Mouse (Mus musculus): ENCODE results near the gene Kctd17.

The Kctd17 gene

DNA sequence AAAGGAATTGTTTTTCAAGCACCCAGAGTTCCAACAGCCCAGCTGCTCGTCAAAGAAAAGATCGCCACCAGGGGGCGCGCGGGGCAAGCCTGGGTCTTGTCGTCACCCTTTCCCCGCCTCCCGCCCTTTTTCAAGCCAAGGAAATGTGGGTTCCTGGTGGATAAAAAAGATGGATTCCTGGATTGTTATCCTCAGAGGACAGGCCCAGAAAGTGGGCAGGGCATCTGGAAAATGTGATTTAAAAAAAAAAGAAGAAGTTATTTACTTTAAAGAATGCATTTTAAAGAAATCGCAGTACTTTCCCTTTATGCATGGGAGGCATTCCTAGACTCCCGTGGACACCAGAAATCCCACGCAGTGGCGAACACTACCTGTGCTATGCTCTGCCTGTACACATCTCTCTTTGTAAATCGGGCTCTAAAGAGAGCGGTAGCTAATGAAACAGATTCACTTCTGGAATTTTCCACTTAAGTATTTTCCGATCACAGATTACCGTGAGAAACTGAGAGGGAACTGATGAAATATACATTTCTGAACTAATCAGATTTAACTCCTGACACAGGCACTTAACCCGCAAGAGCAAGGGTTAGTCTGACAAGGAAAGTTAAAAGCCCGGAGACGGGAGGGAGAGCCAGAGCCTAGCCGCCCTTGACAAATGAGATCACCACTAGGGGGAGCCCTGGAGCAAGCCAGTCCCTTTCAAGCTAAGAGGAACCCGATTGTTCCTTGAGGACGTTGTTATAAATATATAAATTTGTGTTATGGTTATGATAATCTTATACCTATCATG, 19.6 kb downstream of the Kctd17 start:
- peak; percentile 98 for DNase-seq (ENCODE audit: low spot score)

DNA sequence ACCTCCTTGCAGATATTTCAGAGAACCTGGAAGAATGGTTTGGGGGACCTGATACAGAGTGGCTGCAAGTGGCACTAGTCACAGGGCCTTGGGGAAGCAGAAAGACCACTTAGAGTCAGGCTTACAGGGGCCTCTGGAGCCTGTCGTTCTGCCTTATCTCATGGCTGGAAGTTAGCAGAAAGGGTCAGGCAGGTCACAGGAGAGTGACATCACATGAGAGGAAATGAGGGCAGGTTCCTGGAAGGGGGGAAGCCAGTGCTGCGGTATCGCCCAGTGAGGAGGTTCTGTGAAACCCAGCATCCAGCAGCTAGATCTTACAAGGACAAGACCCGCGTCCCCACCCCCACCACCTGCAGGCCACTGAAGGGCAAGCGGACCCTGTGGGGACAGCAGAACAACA, 20.8 kb downstream of the Kctd17 start:
- no peak for DNase-seq (ENCODE audit: low spot score)

GRCm38 (mm10) chr15:78449694-78450418, 21.5 kb downstream of the Kctd17 start:
- no peak for DNase-seq (ENCODE audit: low spot score)

DNA sequence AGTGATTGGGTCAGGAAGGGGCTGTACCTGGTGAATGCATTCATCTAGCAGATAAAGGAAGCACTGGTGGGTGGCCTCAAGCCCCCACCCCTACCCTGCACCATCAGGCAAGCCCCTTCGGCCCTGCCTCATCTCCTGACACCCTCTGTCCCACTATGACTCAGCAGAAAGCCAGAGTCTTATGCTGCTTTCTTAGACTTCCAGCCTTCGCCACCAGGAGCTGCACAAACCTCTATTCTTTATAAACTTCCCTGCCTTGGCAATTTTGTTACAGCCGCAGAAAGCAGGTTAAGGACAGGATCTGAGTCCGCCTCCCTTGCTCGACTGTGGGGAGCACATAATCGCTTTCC, 22.0 kb downstream of the Kctd17 start:
- no peak for DNase-seq (ENCODE audit: low spot score)

DNA sequence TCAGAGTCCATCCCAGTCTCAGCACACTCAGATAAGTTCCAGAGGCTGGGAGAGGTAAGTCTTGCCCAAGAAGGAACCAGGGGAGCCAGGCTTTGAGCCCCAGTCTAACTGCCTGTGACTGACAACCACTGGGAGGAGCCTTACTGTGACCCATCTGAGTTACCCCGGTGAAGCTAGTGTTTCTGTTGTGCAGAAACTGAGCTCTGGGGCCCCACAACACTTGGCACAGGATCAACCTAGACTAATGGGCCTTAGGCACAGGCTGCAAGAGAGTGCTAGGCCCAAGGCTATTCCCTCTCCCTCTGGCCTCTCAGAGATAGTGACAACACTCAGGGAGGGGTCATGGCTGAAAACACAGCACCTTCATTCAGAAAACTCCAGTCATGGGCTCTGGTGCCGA, 22.8 kb downstream of the Kctd17 start:
- DNase-seq (ENCODE audit: low spot score) = no peak

- no peak for DNase-seq (ENCODE audit: low spot score)
These were observed 24.6 kb downstream of the Kctd17 start for GRCm38 (mm10) chr15:78452929-78453328.

GRCm38 (mm10) chr15:78455168-78455567, 26.8 kb downstream of the Kctd17 start:
- DNase-seq (ENCODE audit: low spot score) = no peak

DNA sequence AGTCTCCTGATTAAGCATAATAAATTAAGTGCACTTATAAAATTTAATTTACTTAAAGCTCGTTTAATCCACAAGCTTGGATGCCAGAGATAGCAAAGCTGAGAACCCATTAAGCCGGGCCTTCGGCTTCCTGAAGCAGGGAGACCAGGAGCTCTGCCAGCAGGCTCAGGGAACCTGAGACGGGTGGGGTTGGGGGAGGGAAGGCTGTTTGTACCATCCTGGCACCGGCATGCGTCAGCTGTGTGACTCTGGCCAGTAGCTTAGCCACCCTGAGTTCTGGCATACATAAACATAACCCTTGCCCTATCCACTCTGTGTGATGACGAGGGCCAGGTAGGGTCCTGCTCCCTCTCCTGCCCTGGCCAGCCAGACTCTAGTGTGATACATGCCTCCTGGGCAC, 27.7 kb downstream of the Kctd17 start:
- DNase-seq (ENCODE audit: low spot score) = no peak

DNA sequence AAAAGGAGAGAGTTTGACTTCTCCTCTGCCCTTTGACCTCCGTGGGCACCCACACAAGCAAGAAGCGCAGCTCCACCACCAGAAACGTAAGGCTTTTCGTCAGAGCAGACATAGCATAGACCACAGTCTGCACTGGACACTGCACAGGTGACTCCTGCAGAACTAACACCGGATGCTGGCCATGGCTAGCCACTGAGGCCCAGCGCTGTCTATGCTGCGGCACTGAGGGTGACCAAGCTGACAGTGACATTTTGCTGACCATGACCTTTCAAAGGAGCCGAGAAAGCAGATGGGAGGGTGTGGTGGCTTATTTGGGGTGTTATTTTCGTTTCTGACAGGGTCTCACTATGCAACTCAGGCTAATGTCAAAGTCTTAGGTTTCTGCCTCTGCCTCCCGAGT, 28.8 kb downstream of the Kctd17 start:
- no peak for DNase-seq (ENCODE audit: low spot score)

DNA sequence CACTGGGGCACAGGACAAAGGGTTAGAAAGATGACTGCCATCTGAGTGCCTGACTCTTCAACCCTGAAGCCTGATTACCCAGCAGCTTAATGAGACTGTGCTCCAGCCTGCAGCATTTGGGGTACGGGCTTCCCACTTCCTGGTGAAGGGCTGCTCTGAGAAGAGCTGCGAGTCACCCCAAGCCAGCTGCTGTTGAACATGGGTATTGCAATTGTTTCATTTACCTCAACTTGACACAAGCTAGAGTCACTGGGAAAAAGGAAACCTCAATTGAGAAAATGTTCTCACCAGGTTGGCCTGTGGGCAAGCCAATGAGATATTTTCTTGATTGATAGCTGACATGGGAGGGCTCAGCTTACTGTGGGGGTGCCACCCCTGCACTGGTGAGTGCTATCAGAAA, 34.6 kb downstream of the Kctd17 start:
- no peak for DNase-seq (ENCODE audit: low spot score)

DNA sequence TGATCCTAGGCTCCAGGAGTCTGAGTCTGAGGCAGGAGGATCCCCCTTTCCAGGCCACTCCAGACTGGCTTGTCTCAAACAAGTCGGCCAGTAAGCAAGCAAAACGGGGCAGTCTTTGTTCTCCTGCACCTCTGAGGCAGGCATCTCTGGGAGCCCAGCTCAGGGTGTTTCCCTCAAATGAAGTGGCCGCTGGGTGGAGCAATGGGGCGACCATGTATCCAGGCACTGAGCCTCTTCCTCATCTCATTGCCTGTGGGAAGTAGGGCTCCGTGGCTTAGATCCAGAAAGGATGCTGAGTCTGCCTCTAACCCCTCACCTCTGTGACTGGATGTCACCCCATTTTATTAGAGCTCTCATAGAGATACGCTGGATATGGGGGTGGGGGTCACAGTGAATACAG, 38.4 kb downstream of the Kctd17 start:
- no peak for DNase-seq (ENCODE audit: low spot score)

DNA sequence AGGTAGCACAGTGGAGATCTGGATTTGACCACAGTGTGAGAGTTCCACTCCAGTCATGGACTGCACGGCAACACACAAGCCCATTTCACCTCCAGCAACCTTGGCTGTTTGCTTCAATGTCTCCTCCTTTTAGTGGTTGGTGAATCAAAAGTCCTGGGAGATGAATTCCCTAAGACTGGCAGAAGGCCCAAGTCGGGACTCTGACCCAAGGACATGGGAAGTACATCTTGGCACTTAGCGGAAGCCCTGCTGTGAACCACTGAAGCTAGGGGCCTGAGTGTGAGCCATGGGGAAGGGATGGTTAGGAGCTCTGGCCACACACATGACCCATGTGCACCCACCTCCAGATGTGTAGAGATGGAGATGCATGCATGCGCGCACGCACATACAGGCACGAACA, 39.2 kb downstream of the Kctd17 start:
- DNase-seq (ENCODE audit: low spot score) = no peak

DNA sequence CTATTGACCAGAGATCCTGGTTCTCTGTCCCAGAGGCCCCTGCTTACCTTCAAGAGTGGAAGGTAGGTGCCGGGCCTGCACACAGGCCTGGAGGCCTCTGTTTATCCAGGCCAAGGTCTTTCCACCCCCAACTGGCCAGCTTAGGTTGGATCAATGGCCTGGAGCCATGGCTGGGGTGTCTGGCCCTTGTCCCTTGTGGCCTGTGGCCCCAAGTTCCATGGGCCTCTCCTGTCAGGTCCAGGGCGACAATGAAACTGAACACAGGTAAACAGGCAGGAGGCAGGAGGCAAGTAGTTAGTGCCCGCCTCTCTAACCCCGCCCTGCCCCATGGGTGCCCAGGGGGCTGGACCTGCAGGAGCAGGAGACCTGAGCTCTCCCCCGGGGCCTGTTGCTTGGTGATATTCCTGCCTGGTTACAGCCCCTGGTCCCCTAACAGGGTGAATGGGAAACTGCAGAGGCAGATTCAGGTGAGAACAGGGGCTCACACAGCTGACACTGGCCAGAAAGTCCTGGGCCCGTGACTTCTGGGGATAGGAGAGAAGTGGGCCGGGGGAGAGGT, 40.1 kb downstream of the Kctd17 start, which contains the start of gene Tmprss6:
Gene Tmprss6, minus strand, starts transcription at position 256 of the 559 bp plus-strand sequence.
- no peak for DNase-seq (ENCODE audit: low spot score)

- no peak for DNase-seq (ENCODE audit: low spot score)
These were observed 42.3 kb downstream of the Kctd17 start for GRCm38 (mm10) chr15:78470495-78471276.

DNA sequence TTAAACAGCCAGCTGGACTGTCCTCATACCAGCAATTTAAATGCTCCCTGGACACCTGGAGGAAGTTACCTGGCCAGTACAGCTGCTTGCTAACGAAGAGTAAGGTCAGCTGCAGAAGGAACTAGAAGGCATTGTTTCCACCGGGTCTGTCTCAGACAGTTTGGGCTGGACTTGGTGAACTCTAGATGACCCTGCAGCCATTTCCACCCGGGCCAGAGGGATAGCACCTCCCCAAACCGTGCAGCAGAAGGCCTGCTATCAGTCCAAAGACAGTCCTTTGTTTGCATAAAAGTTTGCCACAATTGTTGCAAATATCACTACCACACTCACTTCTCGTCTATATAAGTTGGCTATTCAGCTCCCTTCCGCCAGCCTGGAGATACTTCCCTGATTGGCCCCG, 43.5 kb downstream of the Kctd17 start:
- no peak for DNase-seq (ENCODE audit: low spot score)

DNA sequence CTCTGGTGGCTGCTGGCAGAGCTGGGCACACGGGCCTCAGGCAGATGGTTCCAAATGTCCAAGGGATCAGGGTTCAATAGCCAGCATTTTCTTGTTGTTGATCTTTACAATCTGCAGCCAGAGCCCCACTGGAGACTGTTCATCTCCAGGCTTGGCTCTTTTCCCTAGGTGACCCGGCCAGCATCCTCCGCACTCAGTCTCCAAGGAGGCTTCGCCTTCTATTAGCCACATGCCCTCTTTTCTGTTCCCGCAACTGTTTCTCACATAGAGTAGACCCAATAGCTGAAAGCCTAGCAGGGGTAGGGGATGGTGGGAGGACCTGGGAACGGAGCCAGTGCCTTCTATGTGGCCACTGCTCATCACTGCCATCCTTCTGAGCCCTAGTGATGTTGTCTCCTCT, 45.1 kb downstream of the Kctd17 start:
- DNase-seq (ENCODE audit: low spot score) = no peak

DNA sequence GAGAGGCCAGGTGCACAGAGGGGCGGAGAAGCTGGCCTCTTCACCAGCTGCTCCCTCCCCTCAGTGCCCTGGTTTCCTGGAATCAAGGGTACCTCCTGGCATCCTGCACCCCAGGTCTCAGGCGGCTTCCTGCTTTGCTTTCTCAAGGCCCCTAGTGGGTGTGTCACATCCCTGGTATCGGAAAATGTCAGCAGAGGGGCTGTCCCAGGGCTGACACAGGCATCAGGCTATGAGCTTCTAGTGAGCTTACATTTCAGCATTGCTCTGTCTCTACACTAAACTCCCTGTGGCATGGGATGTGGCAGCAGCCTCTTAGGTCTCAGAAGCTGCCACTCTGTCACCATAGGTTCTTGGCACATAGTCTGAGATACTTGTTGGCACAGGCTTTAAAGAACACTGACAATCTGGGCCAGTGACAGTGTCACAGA, 47.3 kb downstream of the Kctd17 start:
- DNase-seq (ENCODE audit: low spot score) = no peak

- no peak for DNase-seq (ENCODE audit: low spot score)
These were observed 48.5 kb downstream of the Kctd17 start for GRCm38 (mm10) chr15:78476878-78477277.

GRCm38 (mm10) chr15:78478073-78478472, 49.7 kb downstream of the Kctd17 start:
- DNase-seq (ENCODE audit: low spot score) = no peak

GRCm38 (mm10) chr15:78479470-78479869, 51.1 kb downstream of the Kctd17 start:
- no peak for DNase-seq (ENCODE audit: low spot score)

GRCm38 (mm10) chr15:78480111-78480510, 51.7 kb downstream of the Kctd17 start:
- no peak for DNase-seq (ENCODE audit: low spot score)

GRCm38 (mm10) chr15:78480991-78481390, 52.6 kb downstream of the Kctd17 start:
- no peak for DNase-seq (ENCODE audit: low spot score)
